Mouse (Mus musculus) left cerebral cortex, postnatal 4 days (tissue): ENCODE measurements around the gene Apobec2. TPM values are rescaled to one million over a fixed set of nuclear protein-coding genes. Genes with fewer than 3 reads are reported as not detected.

Experiments
- total RNA-seq, 2 experiments: library from RNA; stranded (reverse); gene quantifications; 2 replicates each; pipeline ENCODE4 v1.2.3; 2021

Gene Apobec2
- total RNA-seq, 2 experiments from 2014 or later: 0.58 TPM; not detected in 1

Other genes starting within 250 kb of the Apobec2 start
- not detected for gene Trem1, start 200.2 kb downstream of the Apobec2 start, total RNA-seq
- gene Trem3, start 185.2 kb downstream of the Apobec2 start, total RNA-seq: under 1 TPM; 0.36 to 0.66 TPM
- under 1 TPM; 0.50 to 0.81 TPM for gene Treml4, start 168.6 kb downstream of the Apobec2 start, total RNA-seq
- gene Treml2, start 133.4 kb downstream of the Apobec2 start, total RNA-seq: under 1 TPM; 0.14 to 0.28 TPM
- under 1 TPM in 1 of 2 experiments, not detected in 1; 0.12 TPM for gene B430306N03Rik, start 116.8 kb downstream of the Apobec2 start, total RNA-seq
- 1 to 10 TPM; 2.7 to 3.2 TPM for gene Trem2, start 86.5 kb downstream of the Apobec2 start, total RNA-seq
- gene Treml1, start 73.0 kb downstream of the Apobec2 start, total RNA-seq: not detected
- gene Nfya, start 23.0 kb downstream of the Apobec2 start, total RNA-seq: 10 to 100 TPM; 60.9 to 70.9 TPM
- gene Oard1, start 22.9 kb downstream of the Apobec2 start, total RNA-seq: 10 to 100 TPM; 10.3 to 11.9 TPM
- under 1 TPM in 1 of 2 experiments, not detected in 1; 0.10 TPM for gene Tspo2, start 18.6 kb upstream of the Apobec2 start, total RNA-seq
- gene Unc5cl, start 22.0 kb upstream of the Apobec2 start, total RNA-seq: under 1 TPM; 0.20 to 0.22 TPM